Mouse (Mus musculus): ENCODE measurements around the gene Herpud2. TPM values are rescaled to one million over a fixed set of nuclear protein-coding genes. Genes with fewer than 3 reads are reported as not detected.
A peak's percentile ranks its signal among the peaks of the same experiment; 100 is the strongest.

The Herpud2 gene
- 10 to 100 TPM; 42.2 to 50.0 TPM for total RNA-seq (2021)
- long read RNA-seq, experiment 1, transcript Herpud2-201 (8 exons, 2,781 nt), result major isoform, 60 of 78 reads
- long read RNA-seq, experiment 1, partial matches to known transcripts, result 1 of 78 reads
- long read RNA-seq, experiment 1, other reads (novel, unspliced or antisense), result 14 of 78 reads
- long read RNA-seq, experiment 2, transcript Herpud2-201 (8 exons, 2,781 nt), result major isoform, 120 of 160 reads
- long read RNA-seq, experiment 2, partial matches to known transcripts, result 8 of 160 reads
- long read RNA-seq, experiment 2, other reads (novel, unspliced or antisense), result 28 of 160 reads

DNA sequence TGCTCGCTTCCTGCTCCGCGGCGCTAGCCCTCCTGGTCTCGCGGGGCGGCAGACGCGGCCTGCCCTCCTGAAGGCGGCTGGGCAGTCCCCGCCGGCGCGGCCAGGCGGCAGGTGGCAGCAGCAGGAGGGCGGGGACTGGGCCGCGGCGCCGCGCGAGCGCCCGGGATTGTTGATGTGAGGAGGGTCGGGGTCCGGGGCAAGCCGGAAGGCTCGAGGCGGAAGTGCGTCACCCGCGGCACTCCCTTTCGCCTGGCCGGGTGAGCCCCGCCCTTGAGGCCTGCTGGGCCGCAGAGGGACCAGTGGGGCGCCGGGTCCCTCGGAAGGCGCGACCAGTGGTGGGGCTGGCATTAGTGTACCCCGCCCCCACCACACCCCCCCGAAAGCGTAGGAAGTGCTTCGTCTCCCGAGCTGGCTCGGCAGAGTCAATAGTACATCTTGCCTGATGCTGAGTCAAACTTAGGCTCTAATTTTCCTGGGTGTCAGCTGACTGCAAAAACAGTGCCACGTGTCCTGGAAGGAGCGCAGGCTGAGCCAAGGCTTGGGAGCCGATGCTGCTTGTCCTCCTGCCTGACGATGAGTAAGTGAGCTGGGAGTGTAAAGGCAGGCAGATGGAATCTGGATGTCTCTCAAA is at the start of gene Herpud2:
Gene Herpud2, minus strand, starts transcription at position 210 of the 631 bp plus-strand sequence.
- DNase-seq (ENCODE audit: low spot score in 2 of 2), result peak; percentile 93 to 95

DNA sequence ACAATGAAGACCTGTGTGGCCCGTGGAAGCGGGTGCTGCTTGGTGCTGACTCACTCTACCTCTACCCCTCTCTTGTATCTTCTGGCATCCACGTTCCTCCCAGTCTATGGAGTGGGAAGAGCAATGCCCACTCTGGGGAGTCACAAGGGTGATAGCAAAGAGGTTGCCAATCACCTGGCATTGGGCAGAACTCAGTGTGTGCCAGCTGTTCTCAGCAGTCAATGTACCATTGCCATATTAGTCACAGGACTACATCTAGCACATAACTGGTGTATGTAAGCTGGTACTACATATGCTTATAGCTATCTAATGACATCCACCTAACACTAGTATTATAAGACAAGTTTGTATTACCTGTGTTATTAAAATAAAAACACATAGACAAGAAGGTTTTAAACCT is 49.4 kb upstream of the Herpud2 start:
- DNase-seq (ENCODE audit: low spot score in 2 of 2), result no peak

DNA sequence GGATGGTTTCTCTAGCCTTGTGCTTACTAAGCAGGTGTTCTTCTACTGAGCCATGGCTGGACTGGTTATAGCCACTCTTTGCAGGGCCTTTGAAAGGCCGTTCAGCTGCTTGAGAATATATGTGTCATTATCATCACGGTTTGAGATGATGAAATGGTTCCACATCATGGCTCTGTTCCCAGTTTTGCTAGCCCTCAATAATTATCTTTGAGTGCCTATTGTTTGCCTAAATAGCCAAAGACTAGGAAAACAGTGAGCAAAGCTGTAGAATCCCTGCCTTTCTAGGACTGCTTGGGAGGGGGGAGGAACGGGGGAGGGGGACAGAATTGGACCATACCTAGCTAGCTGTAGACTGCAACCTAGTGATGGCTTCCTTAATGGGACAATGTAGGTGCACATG is 48.5 kb upstream of the Herpud2 start:
- no peak for DNase-seq (ENCODE audit: low spot score in 2 of 2)

DNA sequence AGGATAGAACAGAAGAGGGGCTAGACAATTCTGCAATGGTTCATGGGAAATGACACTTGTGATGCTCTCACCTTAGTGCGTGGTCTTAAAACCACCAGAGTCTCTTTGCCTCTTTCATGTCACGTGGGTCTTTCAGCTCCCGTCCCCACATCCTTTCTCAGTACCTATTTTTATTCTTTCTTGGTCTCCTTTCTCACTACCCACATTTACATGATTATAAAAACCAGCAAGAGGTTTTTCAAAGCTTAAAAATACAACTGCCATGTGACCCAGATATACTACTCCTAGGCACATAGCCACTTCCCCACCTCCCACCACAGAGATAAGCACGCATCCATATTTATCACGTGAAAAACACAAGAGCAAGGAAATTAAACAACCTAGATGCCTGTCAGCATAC is 45.1 kb upstream of the Herpud2 start:
- DNase-seq (ENCODE audit: low spot score in 2 of 2), result no peak

DNA sequence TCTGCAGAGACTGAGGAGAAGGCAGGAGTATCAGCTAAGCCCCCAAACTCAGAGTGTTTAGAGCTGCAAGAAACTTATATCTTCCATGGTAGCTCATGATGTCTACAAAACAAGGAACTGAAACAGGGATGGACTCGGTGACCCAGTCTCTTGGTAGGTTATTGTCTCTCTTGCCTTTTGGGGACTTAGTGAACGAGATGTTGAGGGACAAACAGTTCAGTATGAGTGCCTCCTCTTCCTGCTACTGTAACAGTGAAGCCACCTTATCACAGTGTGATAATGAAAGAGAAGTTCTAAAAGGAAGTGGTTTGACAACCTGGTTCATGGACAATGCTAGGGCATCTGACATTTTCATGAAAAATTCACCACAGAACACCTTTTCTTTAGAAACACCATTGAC is 40.0 kb upstream of the Herpud2 start:
- no peak for DNase-seq (ENCODE audit: low spot score in 2 of 2)

DNA sequence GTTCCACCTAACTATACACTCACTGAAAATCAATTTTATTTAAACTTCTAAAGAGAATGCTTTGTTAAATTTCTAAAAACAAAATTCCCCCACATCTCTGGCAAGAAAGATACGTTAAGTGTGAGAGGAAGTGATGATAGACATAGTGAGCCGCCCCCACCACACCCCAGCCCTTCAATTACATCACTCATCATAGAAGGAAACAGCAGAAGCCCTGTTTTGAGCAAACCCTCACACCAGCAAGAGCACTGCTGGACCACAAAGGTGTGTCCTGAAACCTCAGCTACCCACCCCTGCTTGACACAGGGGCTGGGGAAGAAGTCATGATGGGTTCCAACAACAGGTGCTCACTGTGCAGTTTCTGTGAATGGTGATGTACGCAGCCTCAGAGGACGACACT is 34.9 kb upstream of the Herpud2 start:
- DNase-seq (ENCODE audit: low spot score in 2 of 2), result no peak

DNA sequence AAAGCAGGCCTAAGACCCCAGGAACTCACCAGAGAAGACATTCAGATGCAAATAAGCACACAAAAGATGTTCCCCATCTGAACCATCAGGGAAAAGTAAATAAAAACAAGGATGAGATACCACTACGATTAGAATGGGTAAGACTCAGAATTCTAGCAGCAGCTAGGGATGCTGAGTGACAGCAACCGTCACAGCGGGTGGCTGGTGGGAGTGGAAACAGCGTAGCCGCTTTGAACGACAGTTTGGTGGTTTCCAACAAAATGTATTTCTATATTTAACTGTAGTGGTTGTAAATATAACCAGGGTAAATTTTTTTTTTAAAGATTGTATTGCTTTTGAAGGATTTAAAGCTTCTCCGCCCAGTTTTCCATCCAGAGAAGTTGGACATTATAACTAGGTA is 34.2 kb upstream of the Herpud2 start:
- DNase-seq (ENCODE audit: low spot score in 2 of 2), result no peak

DNA sequence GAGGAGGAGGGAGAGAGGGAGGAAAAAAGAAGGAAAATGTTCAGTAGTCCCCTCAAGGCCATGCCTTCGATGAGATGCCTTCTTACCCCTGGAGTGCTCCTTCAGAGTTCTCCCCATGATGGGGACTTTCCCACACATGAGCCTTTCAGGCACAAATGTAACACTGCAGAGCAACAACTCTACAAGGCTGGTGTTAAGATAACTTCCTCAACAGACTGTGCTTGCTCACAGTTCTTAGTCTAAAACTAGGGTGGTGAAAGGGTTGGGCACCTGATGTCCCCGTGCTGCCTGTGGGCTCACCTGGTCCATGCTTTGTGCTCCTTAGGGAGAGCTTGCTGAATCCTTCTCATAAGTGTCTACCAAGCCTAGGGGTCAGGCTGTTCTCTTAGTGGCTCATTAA is 33.0 kb upstream of the Herpud2 start:
- no peak for DNase-seq (ENCODE audit: low spot score in 2 of 2)

DNA sequence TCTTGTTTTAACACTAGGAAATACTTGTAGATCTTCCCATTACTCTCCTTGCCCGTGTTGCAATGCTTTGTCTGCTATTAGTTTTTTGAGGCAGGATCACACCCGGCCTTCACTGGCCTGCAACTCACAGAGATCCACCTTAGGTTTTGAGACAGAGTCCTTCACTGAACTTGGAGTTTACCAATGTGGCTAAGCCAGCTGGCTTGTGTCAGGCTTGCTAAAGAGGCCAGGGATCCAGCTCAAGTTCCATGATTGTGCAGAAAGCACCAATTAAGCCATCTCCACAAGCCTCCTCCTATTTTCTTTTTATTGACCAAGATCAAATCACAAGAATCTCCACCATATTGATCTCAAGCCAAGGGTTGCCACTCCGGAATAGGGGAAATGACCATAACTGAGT is 26.4 kb upstream of the Herpud2 start:
- no peak for DNase-seq (ENCODE audit: low spot score in 2 of 2)

DNA sequence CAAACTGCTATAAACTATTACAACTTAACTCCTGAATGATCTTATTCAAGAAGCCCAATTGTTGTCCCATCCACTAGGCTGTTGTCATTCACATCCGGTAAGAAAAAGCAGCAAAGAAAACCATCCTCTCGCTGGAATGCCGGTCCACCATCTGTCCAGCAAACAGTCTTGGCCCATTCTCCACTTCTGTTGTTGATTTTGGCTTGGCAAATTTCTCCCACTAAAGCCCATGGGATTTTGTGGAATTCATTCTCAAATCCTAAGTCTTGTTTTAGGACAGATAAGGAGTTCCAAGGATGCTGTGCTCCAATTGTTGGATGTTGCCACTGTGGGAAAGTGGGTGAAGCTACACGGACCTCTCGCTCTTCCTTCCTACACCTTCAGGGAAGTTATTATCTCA is 25.6 kb upstream of the Herpud2 start:
- DNase-seq (ENCODE audit: low spot score in 2 of 2), result no peak

DNA sequence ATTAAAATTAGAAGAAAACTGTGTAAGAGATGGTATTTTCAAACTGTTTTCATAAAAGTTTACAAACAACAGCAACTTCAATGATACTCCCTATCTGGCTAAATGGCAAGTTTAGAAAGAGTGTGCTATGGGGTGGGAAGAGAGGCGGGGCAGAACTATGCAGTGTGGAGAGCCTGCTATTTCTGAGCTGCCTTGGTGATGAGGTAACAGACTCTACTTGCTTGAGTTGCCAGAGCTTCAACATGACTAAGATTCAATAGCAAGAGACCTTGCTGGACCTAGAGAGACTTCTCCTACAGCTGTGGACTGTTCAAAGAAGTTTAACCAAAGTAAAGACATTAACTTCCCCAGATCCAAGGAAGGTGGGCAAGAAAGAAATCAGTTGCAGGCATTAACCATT is 24.9 kb upstream of the Herpud2 start:
- DNase-seq (ENCODE audit: low spot score in 2 of 2), result no peak

DNA sequence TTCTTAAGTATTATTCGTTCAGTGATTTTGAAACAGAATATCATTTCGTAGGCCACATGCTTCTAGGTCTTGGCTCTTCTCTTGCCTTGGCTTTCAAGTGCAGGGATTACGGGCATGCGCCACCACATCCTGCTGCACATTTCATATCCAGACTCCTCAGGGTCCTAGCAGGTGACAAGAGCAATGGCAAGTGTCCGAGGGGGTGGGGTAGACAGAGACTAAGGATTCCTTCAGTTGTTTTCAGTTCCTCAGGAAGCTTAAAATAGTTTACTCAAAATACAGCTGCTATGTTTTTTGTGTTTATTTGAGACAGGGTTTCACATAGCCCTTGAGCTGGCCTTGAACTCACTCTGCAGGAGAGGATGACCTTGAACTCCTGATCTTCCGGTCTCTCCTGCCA is 24.4 kb upstream of the Herpud2 start:
- no peak for DNase-seq (ENCODE audit: low spot score in 2 of 2)

DNA sequence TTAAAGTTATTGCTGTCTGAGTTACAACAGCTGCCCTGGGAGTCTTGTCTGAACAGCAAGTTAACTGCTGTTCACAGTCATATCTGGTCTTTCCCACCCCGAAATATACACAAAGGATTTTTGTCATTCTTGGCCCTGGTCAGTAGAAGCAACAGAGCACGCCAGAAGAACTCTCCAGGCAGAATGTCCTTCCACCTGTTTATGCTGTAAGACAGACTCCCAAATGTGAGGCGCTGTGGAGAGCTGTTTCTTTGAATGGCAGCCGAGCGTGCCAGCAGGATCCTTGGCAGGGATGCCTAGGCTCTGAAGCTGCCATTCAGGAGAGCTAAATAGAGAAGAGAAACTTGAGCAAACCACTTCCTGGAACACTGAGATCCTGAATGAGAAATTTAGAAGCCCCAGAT is 23.4 kb upstream of the Herpud2 start:
- DNase-seq (ENCODE audit: low spot score in 2 of 2), result peak in 1 of 2 experiments; percentile 30

DNA sequence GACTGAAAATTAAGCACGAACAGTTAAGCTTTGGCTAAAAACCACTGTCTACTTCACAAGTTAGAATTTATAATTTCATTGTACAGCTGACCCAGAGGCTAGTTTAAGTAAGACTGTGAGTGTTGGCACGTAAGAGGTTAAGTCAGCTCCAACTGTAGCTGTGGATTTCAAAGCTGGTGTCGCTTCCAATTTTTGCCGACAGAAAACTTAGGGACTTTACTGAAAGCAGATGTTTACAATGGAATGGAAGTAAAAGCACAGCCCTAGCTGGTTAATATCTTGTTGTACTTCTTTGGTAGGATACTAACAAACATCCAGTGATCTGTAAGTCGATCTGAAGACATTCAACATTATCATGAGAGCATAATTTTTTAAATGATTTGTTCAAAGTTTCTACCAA is 23.0 kb upstream of the Herpud2 start:
- DNase-seq (ENCODE audit: low spot score in 2 of 2), result no peak

DNA sequence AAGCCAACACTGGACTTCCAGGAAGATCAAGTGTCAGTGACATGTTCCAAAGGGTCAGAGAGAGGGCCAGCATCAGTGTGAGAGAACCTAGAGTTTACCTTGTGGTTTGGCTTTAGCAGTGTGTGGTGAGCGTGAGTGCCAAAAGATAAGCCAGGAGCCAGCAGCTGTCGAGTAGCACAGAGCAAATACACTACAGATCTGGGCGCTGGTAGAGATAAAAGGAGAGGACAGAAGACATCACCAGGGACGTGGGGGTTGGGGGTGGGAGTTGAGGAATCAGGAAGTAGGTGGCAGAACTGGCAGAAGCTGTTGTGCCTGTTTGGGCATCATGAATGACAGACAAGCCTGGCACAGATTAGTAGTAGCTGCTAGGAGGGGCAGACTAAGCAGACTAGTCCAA is 21.6 kb upstream of the Herpud2 start:
- no peak for DNase-seq (ENCODE audit: low spot score in 2 of 2)

DNA sequence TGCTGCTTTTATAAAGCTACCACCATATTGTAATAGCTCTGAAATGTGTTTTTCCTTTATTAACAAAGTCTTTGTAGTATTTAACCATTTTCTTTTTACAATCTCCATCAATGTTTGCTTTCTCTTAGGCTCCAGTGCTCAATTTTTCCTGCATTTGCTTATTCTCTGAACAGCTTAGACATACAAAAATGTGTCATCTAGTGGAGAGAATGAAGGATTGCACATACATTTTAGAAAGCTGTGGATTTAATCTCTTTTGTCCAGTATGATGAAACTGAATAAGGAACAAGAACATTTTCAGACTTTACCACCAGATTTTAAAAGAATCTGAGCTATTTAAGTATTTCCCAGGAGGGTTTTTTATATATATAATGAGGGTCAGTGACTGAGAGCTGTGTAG is 18.0 kb upstream of the Herpud2 start:
- DNase-seq (ENCODE audit: low spot score in 2 of 2), result no peak

DNA sequence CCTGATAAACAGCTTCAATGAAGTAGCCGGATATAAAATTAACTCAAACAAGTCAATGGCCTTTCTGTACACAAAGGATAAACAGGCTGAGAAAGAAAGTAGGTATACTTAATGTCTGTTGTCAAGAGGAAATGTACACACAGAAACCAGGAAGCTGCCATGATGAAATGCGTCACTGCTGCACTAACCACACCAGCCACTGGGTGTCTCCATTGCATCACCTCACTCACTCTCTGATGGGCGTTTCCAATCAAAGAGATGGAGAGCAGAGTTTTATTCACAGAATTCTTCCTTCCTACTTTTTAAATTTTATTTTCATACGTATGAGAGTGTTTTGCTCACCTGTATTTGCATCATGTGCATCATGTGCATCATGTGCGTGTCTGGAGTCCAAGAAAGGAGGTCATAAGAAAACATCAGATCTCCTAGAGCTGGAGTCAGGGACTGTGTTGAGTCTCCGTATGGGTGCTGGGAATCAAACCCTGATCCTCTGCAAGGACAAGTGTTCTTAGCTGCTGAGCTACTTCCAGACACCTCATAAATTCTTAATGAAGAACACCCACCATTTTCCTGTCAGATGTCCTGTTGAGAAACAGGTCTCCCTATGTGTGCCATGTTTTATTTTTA is 16.0 kb upstream of the Herpud2 start:
- peak; percentile 56 to 74 for DNase-seq (ENCODE audit: low spot score in 2 of 2)

DNA sequence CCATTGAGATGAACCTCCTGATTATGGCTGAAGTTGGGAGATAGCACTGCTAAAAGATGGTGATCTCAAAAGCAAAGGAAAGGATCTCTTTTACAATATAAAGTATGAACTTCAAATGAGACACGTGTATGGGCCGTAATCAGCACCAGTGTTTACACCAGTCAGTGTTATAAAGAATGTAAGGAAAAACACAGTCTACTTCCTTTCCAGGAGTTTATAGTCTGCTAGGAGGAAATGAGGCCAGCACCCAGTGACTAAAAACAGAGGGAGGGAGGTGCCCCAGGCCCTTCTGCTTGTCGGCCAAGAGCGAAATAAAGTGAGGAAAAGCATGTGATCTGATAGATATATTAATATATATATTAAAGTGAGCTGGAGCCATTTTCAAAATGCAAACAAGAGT is 6.6 kb upstream of the Herpud2 start:
- DNase-seq (ENCODE audit: low spot score in 2 of 2), result no peak

DNA sequence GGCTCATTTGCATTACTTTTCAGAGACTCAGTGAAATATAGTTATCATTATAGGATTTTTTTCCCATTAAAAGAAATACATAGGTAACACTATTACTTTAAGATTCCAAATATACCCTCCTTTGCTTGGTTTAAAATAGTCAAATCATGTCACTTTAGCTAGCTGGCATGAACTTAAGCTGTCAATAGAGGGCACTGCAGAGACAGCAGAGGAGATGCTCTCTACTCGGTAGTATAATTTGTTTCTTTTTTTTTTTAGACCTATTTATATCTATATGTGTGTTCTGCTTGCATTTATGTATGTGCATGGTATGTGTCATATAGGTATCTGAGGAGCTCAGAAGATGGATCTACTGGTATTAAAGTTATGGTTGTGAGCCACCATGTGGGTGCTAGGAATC is 4.8 kb upstream of the Herpud2 start:
- DNase-seq (ENCODE audit: low spot score in 2 of 2), result no peak

DNA sequence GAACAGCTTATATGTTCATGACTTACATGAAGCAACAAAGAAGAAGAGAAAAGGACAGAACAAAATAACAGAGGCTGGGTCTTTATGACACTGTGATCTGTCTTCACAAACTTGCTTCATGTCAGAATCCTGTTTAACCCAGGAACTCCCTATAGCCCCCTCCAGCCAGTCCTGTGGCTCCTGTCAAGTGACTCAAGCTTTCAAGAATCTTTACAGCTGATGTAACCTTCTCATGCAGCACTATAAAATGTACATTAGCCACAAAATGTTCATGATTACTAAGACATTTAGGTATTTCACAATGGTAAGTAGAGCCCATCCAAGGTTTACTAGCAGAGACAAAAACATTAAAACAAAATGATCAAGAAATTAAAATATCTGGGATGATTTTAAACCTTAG is 1.4 kb upstream of the Herpud2 start:
- DNase-seq (ENCODE audit: low spot score in 2 of 2), result no peak

DNA sequence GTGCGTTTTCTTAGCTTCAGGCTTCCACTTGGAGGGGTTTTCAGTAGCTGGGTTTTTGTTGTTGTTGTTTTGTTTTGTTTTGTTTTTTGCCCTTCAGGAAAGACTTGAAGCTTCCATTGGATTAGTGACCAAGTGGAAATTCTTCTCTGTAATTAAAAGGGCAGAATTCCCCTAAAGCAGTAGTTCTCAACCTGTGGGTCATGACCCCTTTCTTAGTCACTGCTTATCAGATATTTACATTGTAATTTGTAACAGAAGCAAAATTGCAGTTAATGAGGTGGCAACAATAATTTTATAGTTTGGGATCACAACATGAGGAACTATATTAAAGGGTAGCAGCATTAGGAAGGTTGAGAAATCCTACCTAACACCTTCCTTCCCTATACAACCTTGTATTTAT is 837 bp upstream of the Herpud2 start:
- DNase-seq (ENCODE audit: low spot score in 2 of 2), result no peak

DNA sequence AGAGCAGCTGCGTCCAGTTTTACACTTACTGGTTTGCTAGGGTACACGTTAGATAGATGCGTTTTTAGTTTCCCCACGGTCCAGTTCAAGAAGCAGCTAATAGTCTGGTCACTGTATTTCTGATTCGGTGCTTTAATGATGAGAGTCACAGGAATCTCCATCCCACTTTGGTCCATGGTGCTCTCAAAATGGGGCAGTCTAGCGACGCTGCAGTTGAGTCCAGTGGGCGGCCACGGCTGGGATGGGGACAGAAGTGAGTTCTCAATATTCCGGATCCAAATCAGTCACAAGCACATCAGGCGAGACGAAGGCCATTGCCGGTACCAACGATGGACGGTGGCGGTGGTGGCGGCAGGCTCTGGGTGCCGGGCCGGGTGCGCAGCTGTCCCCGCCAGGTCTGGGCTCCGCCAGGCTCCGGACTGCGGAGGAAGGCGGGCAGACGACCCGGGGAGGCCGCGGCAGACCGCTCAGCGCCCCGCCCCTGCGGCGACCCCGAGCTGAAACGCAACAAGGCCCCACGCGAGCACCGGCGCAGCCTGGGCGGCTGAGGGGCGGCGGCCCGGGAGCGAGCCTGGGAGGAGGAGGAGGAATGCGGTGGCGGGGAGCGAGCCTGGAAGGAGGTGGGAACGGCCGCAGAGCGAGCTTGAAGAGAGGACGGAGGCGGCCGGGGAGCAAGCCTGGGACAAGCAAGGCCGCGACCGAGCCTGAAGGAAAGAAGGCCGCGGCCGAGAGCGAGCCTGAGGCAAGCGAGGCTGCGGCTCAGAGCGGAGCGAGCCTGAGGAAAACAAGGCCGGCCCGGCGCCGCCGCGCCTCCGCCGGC is 619 bp downstream of the Herpud2 start:
- peak; percentile 71 to 75 for DNase-seq (ENCODE audit: low spot score in 2 of 2)
